Mouse (Mus musculus) spleen, postnatal 14 days (tissue): ENCODE results near the gene Vmo1.
A peak's percentile ranks its signal among the peaks of the same experiment; 100 is the strongest.
"Not testable (repeated sequence)": the region's sequence is repeated elsewhere in the genome, so short reads cannot be mapped to it uniquely, and the experiment has no call there.

Experiments used
- DNase-seq, 2 experiments: peaks; one replicate each; pipeline ENCODE4 v3.0.0; 2021 to 2022; ENCODE audit warnings: low spot score in 2 of 2

The Vmo1 gene

DNA sequence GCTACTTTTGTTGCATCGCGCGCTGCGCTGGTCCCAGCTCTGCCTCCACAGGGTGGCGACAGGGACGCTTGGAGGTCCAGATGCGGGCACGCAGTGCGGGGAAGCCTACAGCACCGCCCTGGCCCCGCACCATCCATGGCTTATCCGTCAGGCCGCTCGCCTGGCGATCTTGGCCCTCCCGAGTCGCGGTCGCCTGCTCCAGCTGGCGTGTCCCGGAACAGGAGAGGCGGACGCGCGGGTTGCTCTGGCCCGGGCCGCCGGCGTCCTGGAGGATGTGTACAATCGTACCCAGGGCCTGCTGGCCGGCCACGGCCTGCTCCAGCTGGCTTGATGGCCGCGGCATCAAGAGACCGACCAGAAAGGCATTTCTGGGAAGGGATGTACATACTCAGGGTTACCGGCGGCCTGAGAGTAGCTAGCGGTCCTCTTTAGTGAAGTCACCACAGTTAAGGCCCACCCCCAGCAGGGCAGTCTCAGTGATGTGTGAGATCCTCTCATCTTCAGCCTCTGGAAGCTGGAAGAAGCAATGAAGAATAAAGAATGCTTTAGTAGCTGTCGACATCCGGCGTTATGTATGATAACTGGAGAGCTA lies 5.9 kb upstream of the Vmo1 start:
- DNase-seq = no peak

DNA sequence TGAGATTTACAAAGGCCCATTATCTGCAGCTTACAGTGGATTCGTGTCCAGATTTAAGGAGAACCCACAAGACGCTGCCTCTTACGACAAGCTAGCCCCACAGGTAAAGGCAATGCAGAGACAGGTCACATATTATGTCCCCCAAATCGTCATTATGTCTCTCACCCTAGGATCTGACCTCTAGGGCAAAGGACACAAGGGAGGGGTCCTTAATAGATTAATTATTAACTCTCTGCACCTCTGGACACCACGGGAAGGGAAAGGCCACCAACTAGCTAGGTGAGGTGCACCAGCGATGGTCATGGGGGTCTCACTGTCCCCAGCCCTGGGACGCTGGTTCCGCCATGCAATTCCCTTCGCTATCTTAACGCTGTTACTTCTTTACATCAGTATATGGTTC lies 4.5 kb upstream of the Vmo1 start, which contains the start of gene Gltpd2:
TSS of gene Gltpd2 (plus strand) at position 274 of the 400 bp plus-strand sequence.
- DNase-seq = no peak

DNA sequence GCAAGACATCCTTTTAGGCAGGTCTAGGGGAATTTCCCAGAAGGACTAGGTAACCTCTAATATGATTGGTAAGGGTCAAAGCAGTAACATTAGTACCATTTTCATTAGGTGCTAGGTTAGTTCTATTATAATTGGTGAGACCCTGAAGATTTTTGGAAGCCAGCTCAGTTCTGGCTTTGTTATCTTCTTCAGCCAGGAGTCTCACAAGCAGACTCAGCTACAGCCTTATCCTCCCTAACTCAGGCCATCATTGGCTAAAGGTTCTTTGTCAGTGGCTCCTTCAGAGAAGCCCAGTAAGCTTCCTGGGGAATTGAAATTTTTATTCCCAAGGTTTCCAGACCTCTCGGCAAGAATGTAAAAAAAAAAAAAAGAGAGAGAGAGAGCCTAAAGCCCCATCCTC lies 4.0 kb upstream of the Vmo1 start:
- DNase-seq = no peak

DNA sequence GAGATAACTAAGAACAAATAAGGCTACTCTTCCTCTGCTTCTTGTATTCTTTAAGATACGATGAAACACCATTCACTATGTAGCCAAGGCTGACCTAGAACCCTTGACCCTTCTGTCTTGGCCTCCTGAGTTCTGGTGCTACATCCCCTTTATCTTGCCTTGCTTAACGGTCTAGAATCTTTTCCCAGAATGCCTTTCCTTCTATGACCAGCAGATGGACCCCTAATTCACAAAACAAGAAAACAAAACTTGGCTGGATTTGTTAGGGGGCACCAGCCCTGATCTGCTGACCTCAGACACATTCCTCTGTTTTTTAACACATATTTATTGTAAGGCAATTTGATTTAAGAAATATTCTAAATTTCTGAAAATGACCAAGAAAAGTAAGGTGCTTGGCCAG lies 1.9 kb upstream of the Vmo1 start:
- DNase-seq = no peak

DNA sequence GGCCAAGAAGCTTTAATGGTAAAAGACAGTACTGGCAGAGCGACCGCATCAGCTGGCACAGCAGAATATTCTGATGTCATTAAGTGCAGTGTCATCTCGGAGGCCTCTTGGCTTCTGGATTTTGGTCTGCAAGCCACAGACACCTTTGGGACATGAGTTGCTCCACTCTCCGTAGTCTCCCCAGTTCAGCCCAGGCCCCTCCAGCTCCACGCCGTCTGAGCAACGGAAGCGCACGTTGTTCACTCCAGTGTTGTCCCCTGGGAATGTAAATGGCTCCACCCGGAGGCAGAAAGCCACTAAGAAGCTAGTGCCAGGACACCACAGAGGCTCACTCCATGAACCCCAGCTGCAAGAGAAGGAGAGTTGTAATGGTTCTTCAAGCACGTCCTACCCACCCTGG lies 896 bp downstream of the Vmo1 start:
- DNase-seq = no peak

DNA sequence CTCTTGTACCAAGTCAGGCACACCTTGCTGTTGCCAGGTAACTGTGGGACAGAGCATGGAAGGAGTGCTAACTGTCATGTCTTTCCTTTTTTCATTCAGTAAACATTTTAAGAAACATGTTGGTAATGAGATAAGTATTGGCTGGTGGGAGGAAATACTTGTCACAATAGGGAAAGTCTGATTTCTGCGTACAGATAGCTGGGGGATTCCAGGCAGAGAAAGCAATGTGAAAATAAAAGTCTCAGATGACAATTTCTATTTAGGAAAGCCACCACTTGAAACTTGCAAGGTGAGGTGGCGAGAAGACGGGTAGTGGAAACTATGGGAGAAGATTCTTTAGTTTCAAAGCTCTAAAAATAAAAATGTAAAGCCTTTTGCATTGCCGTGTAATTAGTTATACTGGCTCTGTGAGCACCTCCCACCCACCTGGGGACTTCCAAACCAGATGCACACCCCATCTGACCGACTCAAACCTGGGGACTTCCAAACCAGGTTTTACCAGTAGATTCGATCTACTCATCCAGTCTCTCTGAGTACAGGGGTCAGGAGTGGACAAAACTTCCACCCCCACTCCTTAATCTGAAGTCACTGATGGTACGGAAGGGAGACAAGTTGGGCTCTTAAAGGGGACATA lies 1.6 kb downstream of the Vmo1 start:
- DNase-seq = no peak

DNA sequence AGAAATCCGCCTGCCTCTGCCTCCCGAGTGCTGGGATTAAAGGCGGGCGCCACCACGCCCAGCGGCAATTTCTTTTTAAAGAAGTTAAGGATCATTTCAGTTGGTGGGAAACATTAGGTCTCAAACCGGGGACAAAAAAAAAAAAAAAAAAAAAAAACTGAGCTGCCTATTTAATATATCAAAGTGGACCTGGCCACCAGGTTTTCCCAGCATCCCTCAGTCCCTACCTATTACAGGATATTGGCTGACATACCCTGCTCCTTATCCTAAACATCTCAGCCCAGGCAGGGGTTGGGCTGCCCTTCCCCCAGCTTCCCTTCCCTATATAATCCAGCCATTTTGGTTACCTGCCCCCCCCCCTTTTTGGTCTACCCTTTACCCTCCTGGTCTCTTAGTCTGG lies 2.6 kb downstream of the Vmo1 start:
- no peak for DNase-seq

DNA sequence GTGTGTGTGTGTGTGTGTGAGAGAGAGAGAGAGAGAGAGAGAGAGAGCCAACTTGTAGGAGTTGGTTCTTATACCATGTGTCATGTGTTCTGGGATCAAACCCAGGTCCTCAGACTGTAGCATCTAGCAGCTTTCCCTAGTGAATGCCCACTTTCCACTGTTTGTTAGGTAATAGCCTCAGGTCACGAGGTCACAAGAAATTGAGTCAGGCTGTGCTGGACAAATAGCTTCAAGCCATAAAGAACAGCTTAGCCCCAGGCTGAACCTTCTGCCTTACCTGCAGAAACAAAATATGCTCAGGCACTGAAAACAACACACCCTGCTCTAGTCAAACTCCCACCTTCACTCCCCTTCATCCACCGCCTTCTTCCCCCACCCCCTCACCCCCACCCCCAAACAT lies 3.2 kb downstream of the Vmo1 start:
- no peak for DNase-seq

DNA sequence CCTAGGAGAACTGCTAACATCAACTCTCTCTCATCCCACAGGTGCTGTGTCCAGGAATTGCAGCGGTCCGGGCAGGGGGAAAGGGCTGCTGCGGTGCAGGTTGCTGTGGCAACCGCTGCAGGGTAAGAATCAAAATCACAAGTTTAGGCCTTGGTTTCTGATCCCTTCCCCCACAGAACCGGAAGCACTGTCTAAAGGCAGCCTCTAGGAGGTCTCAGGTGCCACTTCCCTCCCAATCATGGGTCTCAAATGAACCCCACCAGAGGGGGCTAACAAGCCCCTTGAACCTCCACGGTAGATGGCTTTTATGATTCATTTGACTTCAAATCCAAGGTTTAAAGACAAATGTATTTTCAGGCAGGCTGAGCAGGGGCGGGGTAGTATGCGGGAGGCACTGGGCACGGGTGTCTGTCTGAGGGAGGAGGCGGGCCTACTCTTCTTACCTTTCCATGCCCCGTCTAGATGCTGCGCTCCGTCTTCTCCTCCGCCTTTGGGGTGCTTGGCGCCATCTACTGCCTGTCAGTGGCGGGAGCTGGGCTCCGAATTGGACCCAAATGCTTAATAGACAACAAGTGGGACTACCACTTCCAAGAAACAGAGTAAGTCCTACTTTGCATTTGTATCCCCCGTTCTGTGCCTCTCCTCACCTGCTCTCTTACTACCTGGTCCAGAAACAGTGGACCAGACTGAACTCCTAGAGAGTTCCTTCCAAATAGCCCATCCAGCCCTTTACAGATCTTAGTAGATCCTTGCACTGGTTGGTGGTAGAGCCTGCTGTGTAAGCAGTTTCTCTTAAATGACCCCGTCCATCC lies 4.5 kb downstream of the Vmo1 start:
- peak in 1 of 2 experiments; percentile 25 for DNase-seq

DNA sequence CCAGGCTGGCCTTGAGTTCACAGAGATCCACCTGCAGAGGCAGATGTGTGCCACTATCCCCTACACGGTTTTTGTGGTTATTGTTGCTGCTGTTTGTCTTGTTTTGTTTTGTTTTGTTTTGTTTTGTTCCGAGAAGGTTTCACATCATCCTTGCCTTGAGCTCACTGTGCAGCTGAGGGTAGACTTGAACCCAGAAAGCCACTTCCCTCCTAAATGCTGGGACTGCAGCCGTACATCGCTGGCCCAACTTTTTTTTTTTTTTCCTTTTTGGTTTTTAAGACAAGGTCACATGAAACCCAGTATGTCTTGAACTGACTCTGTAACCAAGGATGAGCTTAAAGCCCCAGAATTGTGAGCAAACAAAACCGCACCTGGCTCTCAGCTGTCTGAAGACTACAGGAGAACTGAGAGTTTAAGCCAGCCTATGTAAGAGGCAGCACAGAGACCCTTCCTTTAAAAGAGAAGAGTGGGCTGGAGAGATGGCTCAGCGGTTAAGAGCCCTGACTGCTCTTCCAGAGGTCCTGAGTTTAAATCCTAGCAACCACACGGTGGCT lies 7.4 kb downstream of the Vmo1 start:
- no peak for DNase-seq

DNA sequence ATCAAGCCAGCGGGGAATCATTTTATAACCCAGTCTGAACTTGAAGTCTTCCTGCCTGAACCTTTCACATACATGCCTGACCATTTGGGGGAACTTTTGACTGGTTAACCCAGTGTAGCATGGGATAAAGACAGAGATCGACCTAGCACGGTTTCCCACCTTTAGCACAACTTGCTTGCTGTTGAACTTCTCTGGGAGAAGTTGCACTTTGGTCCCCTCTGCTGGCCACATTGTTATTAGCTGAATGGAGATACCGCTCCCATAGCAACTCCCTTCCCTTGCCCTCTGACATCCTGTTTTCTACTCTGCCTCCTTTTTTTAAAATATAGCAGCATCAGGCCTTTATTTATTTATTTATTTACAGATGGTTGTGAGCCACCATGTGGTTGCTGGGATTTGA lies 8.0 kb downstream of the Vmo1 start:
- peak; percentile 47 to 67 for DNase-seq

DNA sequence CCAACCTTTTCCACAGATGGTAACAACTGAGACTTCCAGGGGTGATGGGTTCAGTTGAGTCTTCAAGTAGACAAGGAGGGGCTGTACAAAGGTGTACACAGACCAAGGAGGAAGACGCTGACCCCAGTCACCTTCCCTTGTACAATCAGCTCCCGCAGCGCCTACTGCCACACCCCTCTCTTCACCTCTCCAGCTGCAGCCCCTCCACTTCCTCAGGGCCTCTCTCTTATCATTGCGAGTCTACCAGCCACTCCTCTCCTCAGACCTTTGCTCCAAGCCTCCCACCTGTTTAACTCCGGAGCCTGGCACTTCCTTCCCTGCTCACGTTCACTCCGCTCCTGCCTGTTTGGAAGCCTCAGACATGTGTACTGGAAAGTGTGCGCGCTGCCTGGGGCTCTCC lies 9.4 kb downstream of the Vmo1 start, which contains the start of gene Tm4sf5:
TSS of gene Tm4sf5 (plus strand) at position 275 of the 400 bp plus-strand sequence.
- DNase-seq = no peak

DNA sequence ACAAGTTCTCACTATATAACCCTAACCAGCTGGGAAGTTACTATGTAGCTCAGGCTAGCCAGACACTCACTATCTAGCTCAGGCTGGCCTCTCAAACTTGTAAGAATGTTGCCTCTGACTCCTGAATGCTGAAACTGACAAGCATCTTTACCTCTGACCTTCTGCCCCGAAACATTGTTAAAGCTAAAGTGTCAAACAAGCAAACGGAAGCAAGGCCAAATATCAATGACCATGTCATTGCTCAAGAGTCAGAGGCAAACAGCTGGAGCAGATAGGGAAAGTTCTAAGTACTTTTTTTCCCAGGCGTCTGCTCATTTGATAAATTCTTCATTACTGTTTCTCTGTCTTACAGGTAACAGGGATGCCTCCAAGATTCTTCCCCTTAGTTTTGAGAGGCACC lies 12.4 kb downstream of the Vmo1 start:
- DNase-seq = no peak

DNA sequence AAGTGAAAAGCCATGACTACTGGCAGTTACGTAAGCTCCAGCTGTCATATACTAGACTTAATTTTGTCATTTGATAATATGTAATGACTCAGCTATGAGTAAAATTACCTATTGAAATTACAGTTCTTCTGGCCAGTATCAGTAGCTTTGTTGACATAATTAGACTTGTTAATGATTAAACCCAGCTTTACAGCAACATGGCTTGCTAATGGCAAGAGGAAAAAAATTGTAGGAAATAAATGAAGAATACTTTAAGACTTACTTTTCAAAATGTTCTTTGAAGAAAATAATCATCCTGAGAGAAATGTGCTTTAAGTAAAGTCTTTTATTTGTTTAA lies 14.0 kb downstream of the Vmo1 start:
- DNase-seq = no peak

DNA sequence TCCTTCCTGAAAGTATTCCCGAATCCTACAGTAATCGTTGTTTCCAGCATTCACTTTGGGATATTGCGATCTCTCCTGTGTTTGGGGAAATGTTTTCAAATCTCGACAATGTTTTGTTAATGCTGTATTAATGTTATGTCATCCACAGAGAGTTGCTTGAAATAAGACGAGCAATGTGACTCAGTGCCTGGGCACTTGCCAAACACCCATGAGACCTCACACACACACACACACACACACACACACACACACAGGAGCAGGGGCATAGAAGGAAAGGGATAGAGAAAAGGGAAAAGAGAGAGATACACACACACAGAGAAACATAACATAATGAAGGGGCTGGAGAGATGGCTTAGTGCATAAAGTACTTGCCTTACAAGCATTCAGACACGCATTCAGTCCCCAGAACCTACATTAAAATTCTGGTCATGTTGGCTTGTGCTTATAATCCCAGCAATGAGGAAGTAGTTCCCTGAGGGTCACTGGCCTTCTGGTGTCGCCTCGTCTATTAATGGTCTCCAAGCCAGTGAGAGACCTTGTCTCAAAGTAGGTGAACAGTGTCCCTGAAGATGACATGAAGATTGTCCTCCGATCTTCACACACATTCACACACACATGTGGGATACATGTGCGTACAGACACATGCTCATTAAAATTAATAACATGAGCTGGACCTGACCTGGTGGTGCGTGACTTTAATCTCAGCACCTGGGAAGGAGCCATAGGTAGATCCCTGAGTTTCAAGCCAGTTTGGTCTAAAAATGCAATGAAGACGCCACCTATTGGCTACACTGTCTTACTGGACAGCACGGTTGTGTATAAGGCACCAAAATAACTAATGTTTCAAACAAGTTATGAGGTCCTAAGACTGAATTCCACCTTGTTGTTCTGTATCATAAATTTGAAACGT lies 14.6 kb downstream of the Vmo1 start:
- no peak for DNase-seq

DNA sequence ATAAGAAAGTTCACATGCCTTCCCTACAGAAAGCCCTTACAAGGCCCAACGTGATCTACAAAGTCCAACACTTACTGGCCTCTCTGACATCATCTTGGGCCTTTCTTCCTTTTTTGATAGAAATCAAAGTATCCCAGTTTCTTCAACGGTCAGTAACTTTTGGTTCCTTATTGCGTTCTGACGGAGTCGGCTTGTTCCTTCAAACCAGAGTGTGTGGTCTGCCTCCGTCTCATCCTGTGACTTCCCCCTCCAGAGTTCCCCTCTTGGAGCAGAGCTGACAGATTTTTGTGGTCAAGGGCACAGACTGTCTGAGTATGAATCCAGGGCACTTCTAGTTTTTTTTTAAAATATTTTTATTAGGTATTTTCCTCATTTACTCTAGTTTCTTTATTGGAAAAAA lies 24.7 kb downstream of the Vmo1 start:
- no peak for DNase-seq

DNA sequence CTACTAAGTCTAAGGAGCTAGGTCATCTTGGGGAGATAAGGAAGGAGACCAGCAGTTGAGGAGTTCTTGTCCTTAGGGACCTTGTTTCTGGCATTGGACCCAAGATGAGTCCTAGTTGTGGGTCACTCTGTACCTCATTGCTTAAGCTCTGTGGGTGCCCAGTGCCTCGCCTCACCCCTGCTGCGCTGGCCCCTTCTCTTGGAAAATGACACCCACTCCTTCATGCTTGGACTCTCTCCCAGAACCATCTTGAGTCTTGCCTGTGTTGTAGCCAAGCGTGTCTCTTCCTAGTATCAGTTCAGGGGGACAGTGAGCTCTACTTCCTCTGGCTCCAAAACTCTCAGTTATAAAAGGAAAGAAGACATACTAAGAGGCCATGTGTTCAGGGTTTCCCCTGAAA lies 25.3 kb downstream of the Vmo1 start:
- DNase-seq = no peak

DNA sequence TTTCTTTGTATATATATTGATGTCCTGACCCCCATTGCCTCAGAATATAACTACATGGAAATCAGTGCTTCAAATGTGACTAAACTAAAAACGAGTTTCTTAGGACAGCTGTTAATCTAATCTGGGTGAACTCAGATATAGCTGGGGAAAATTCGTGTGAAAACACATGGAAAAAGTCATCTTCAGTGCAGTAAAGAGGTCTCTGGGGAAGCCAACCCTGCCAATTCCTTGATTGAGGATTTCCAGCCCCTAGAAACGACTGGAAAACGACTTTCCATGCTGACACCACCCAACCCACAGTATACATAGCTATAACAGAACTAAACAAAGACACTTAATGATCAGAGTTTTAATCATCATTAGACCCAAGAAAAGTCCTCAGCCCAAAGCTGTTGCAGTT lies 26.6 kb downstream of the Vmo1 start:
- DNase-seq = no peak

DNA sequence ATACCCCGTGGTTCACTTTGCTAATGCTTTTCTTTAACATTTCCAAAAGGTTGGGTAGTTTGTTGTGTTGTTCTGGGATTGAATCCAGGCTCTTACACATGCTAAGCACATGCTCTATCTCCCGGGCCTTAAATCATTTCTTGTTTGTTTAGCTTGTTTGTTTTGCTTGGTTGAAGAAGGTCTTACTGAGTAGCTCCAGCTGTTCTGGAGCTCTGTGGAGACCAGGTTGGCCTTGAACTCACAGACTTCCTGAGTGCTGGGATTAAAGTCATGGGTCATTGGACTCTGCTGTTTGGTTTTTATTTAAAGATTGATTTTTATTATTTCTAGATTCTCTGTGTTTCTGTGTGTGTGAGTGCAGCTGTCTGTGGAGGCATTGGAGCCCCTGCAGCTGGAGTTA lies 28.9 kb downstream of the Vmo1 start:
- no peak for DNase-seq

DNA sequence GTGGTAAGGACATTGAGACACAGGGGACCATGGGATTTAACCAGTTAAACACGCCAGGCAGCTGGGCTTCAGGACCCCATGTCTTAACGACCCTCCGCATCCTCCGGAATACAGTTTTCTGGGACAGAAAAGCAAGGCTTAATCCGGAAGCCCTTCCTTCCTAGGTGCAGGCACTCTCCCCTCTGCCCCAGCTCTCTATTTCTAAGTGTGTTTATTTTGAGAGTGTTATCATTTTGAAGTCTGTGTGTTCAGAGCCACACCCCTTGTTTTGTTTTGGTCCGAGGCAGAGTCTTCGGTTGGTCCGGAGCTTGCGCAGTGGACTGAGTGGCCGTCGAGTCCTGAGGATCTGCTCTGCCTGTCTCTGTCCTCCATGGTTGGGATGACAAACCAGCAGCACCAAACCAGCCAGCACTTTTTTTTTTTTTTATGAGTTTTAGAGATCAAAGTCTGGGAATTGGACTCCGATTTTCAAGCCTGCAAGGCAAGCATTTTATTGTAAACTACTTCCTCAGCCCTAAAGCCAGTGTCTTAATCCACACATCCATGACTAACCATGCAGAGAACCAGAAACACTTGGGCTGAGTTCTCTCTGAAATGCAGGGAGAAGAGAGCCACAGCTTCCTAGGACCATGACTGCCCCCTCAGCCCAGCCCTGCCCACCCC lies 39.4 kb downstream of the Vmo1 start:
- DNase-seq = no peak

DNA sequence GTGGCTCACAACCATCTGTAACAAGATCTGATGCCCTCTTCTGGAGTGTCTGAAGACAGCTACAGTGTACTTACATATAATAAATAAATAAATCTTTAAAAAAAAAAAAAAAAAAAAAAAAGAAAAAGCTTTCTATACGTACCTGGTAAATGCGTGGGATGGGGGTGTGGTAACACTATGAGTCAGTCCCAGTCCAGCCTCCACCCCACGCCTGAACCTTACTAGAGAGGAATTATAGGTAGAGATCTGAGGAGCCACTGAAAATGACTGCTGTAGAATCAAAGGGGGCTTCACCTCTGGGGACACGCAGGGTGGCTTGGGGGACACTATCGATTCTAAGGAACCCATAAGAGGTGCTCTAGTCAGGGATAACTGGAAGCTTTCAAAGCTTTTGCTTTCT lies 41.1 kb downstream of the Vmo1 start:
- not testable (repeated sequence) for DNase-seq
